Mouse (Mus musculus) embryonic facial prominence, embryonic 13.5 days (tissue): Measurements from ENCODE around the gene Rin1. TPM values are rescaled to one million over a fixed set of nuclear protein-coding genes. Genes with fewer than 3 reads are reported as not detected.
"Not testable (repeated sequence)": the region's sequence is repeated elsewhere in the genome, so short reads cannot be mapped to it uniquely, and the experiment has no call there.

ENCODE experiments used
- ATAC-seq: fragments of 200-750 bp; cut with Nextera tagmentation; 2 replicates; pipeline ENCODE4 v1.8.0; 2017; ENCODE audit warnings: low read depth; ENCODE audit not compliant: insufficient number of reproducible peaks, insufficient read depth, low FRiP score, low TSS enrichment
- H3K27ac ChIP-seq: fragments of 300-500 bp; sonication (generic); 2 replicates; pipeline ENCODE4 v1.5.1; 2015; ENCODE audit warnings: moderate library complexity, mild to moderate bottlenecking, inconsistent platforms
- H3K27me3 ChIP-seq: fragments of 300-500 bp; sonication (generic); 2 replicates; pipeline ENCODE4 v1.6.1; 2015; ENCODE audit warnings: mild to moderate bottlenecking, inconsistent platforms
- H3K36me3 ChIP-seq: fragments of 300-500 bp; sonication (generic); 2 replicates; pipeline ENCODE4 v1.6.1; 2015; ENCODE audit warnings: mild to moderate bottlenecking, inconsistent platforms
- H3K4me1 ChIP-seq: fragments of 300-500 bp; sonication (generic); 2 replicates; pipeline ENCODE4 v1.6.1; 2015; ENCODE audit warnings: inconsistent platforms
- H3K4me2 ChIP-seq: fragments of 300-500 bp; sonication (generic); 2 replicates; pipeline ENCODE4 v1.6.1; 2015; ENCODE audit warnings: moderate library complexity, mild to moderate bottlenecking, inconsistent platforms
- H3K4me3 ChIP-seq: fragments of 300-500 bp; sonication (generic); 2 replicates; pipeline ENCODE4 v1.5.1; 2015; ENCODE audit warnings: mild to moderate bottlenecking, inconsistent platforms
- H3K9ac ChIP-seq: fragments of 300-500 bp; sonication (generic); 2 replicates; pipeline ENCODE4 v1.6.1; 2015; ENCODE audit warnings: mild to moderate bottlenecking, inconsistent platforms
- H3K9me3 ChIP-seq: fragments of 300-500 bp; sonication (generic); 2 replicates; pipeline ENCODE4 v1.6.1; 2016; ENCODE audit warnings: inconsistent platforms
- WGBS: fragments of 180-500 bp; shearing (Covaris S2); methylation state at CpG from one replicate; pipeline ENCODE4 v1.1.7; 2015; ENCODE audit warnings: mixed read lengths; 5-methylcytosine and 5-hydroxymethylcytosine counted together
- polyA plus RNA-seq: library from polyadenylated mRNA; unstranded; fragments of >200 nt; fragmentation: Nextera tagmentation; extraction: Ambion mirVana; gene quantifications from 2 replicates; pipeline ENCODE4 v1.2.1, GENCODE M21; 2015

The Rin1 gene
- polyA plus RNA-seq, 1 experiment from 2014 or later, result 1.5 TPM

DNA sequence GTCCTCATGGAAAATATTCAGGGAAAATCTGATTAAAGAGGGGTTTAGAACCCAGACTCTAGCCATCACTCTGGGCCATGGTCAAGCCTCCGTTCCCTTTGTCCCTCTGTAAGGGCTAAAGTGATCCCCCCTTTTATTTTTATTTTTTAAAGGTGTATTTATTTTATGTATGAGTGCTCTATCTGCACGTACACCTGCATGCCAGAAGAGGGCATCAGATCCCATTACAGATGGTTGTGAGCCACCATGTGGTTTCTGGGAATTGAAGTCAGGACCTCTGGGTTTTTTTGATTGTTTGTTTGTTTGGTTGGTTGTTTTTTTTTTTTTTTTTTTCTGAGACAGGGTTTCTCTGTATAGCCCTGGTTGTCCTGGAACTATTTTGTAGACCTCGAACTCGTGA, 36.3 kb downstream of the Rin1 start:
- Histone ChIP-seq H3K27me3 (peaks cover 50% of the 10 kb centered on the region), H3K4me1 (peaks cover 26% of the 10 kb centered on the region), H3K36me3 (peaks cover 16% of the 10 kb centered on the region)
- not testable (repeated sequence) for H3K4me3 ChIP-seq, H3K27ac ChIP-seq, H3K4me2 ChIP-seq, ATAC-seq, H3K9me3 ChIP-seq, H3K9ac ChIP-seq
- WGBS, result 52% methylated on average over 4 of the region's 4 CpGs

DNA sequence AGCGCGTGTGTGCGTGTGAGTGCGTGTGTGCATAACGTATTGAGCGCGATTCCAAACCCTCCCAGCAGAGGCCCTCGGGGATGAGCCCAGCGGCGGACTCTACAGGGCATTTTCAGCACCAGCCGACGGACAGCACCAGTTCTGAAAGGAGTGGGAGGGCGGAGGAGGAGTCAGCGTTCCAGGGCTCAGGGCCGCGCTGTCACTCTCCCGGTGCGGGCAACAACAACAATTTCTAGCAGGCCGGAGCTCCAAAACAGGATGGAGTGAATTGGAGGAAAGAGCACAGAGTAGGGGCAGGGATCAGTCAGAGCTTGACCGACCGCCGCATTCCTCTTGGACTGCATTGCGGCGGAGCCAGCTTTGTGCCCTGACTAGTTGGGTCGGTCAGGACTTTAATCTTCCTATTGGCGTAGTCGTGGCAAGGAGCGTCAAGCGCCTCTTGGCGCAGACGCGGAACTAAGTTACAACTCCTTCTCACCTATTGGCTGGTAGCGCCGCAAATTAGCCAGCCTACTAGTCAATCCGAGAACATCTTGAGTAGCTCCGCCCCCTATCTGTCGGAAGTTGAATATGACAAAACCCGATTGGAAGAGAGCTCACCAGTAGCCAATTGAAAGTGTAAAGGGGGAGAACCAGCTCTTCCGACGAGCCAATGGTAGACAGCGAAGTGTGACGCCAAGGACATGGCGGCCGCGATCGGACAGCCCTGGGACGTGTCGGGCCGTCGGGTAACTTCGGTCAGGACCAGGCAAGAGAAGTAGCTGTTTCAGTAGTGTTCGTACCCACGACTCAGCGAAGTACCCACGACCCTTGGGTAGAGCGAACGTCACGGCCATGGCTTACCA, 37.8 kb downstream of the Rin1 start, which contains the start of gene Yif1a:
TSS of gene Yif1a (plus strand) at position 655 of the 845 bp plus-strand sequence.
- peak within 1 kb of the TSS; percentile 82 for H3K27ac ChIP-seq
- H3K4me2 ChIP-seq, result peak within 1 kb of the TSS; percentile 90
- peaks cover 31% of the 10 kb centered on the region for H3K36me3 ChIP-seq
- peaks cover 26% of the 10 kb centered on the region for H3K4me1 ChIP-seq
- ATAC-seq, result peak; percentile 87
- H3K9ac ChIP-seq, result peak within 1 kb of the TSS; percentile 84
- no peaks in the 10 kb centered on the region for H3K9me3 ChIP-seq
- WGBS, result under 1% methylated on average over 58 of the region's 58 CpGs
- H3K4me3 ChIP-seq, result peak within 1 kb of the TSS; percentile 79
- peaks cover 35% of the 10 kb centered on the region for H3K27me3 ChIP-seq

DNA sequence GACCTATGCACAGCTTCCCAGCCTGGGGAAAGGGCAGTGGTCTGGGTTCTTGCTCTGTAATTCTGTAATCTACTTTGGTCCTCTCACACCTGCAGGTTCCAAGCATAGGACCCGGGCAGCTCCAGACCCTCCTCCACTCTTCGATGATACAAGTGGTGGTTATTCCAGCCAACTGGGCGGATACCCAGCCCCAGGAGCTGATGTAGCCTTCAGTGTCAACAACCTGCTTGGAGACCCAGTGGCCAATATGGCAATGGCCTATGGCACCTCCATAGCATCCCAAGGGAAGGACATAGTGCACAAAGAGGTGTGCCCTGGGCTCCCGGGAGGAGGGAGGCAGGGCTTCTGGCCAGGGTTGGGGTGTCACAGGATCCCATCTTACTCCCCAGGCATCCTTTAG, 39.0 kb downstream of the Rin1 start:
- H3K27me3 ChIP-seq, result peaks cover 22% of the 10 kb centered on the region
- H3K36me3 ChIP-seq, result peaks cover 38% of the 10 kb centered on the region
- H3K9me3 ChIP-seq, result no peaks in the 10 kb centered on the region
- no peak for ATAC-seq
- peak overlapping the region; percentile 90 for H3K4me2 ChIP-seq
- peak overlapping the region; percentile 79 for H3K4me3 ChIP-seq
- H3K27ac ChIP-seq, result no peak overlapping the region
- peaks cover 36% of the 10 kb centered on the region for H3K4me1 ChIP-seq
- 89% methylated on average over 4 of the region's 4 CpGs for WGBS
- peak overlapping the region; percentile 84 for H3K9ac ChIP-seq

DNA sequence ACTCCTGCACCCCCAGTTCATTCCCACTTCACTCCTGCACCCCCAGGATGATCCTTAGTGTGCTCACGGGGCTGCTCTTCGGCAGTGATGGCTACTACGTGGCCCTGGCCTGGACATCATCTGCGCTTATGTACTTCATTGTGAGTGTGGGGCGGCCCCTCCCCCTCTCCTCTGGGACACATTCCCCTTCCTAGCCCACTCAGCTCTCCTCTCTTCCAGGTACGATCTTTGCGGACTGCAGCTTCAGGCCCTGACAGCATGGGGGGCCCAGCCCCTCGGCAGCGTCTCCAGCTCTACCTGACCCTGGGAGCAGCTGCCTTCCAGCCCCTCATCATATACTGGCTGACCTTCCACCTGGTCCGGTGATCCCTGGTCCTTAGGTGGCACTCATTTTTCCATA, 41.8 kb downstream of the Rin1 start:
- no peak overlapping the region for H3K27ac ChIP-seq
- no peak for ATAC-seq
- no peak overlapping the region for H3K9ac ChIP-seq
- no peak overlapping the region for H3K4me3 ChIP-seq
- WGBS, result 88% methylated on average over 10 of the region's 10 CpGs
- H3K9me3 ChIP-seq, result no peaks in the 10 kb centered on the region
- peaks cover 38% of the 10 kb centered on the region for H3K36me3 ChIP-seq
- peaks cover 50% of the 10 kb centered on the region for H3K4me1 ChIP-seq
- no peak overlapping the region for H3K4me2 ChIP-seq
- H3K27me3 ChIP-seq, result no peaks in the 10 kb centered on the region

DNA sequence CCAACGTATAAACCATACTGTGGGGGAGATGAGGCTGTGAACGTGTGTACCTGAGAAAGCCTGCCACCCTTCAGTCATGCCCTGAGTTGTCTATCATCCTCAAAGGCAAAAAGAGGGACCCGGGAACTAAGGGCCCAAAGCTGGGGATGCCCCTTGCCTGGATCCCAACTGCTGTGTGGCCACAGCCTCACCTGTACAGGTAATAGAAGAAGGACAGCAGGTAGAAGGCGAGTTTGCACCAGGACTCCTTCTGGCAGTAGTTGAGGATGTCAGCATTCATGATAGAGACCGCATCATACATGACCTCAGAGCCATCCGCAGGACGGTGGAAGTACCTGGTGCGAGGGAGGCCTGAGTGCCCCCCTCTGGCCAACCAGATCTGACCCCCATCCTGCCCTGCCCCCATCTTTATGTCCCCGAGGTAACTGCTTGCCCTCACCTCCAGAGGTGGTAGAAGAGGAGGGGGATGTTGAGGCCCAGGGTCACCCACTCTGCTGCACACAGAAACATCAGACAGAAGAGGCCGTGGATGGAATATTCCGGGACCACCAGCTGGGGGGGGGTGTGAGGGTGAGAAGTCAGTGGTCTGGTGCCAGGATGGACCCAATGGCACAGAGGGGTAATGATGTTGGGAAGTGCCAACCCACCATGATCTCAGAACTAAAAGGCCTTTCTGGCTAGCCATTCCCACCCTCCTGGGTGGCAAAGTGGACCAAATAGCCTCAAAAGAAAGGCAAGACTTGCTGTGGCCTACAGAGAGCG, 43.4 kb downstream of the Rin1 start:
- peaks cover 38% of the 10 kb centered on the region for H3K36me3 ChIP-seq
- ATAC-seq, result no peak
- H3K4me1 ChIP-seq, result peaks cover 57% of the 10 kb centered on the region
- H3K27ac ChIP-seq, result peak overlapping the region; percentile 51; the same call in 1 of the 2 replicates
- no peaks in the 10 kb centered on the region for H3K9me3 ChIP-seq
- no peaks in the 10 kb centered on the region for H3K27me3 ChIP-seq
- whole genome bisulfite sequencing, result 75% methylated on average over 12 of the region's 12 CpGs
- no peak overlapping the region for H3K4me3 ChIP-seq
- H3K9ac ChIP-seq, result no peak overlapping the region
- H3K4me2 ChIP-seq, result no peak overlapping the region

DNA sequence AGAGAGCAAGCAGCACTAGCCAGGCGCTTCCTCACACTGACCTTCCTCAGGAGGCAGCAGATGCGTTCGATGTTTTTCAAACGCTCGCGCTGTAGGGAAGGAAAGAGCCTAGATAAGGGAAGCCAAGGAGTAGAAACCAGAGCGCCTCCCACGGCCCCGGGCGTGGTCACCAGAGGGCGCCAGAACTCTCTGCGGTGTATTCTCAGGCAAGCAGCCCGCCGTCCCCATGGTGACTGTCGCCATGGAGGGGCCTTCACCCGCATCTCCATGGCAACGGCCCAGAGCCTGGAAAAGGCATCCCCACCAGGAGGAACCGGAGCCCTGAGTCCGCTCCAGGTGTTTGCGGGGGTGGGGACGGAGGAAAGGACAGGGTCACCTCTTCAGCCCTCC, 44.0 kb downstream of the Rin1 start:
- peak overlapping the region; percentile 51 for H3K27ac ChIP-seq
- peak overlapping the region; percentile 44 for H3K4me2 ChIP-seq
- H3K4me1 ChIP-seq, result peaks cover 59% of the 10 kb centered on the region
- H3K9me3 ChIP-seq, result no peaks in the 10 kb centered on the region
- WGBS, result 2% methylated on average over 21 of the region's 21 CpGs
- peak overlapping the region; percentile 16 for H3K4me3 ChIP-seq
- no peak for ATAC-seq
- H3K9ac ChIP-seq, result peak overlapping the region; percentile 32; the same call in 1 of the 2 replicates
- peaks cover 38% of the 10 kb centered on the region for H3K36me3 ChIP-seq
- H3K27me3 ChIP-seq, result no peaks in the 10 kb centered on the region

DNA sequence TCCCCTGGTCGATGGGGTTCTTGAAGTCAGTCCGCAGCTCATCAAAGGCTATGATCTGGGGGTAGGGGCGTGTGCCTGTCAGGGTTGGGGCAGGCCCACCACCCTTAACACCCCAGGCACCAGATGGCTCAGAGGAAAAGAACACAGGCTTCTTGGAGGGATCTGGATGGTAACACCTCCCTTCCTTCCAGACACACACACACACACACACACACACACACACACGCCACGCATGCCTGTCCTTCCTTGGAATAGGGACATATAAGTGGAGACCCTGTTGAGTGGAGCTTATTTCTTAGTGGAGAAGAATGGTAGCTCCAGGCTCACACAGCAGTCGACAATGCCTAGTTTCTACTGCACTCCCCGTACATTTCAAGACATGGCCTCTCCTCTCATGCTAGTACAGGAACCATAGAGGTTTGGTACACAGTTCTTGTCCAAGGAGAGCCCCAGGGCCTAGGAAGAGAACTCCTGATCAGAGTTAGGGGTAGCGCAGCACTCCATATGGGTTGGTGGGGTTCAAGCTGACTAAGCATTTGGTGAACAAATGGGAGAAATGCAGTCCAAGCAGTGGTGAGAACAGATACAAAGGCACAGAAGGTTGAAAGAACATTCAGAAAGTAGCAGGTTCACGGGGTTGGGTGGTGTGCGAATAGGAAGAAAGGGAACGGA, 44.6 kb downstream of the Rin1 start:
- peaks cover 41% of the 10 kb centered on the region for H3K36me3 ChIP-seq
- H3K27me3 ChIP-seq, result no peaks in the 10 kb centered on the region
- peak overlapping the region; percentile 12; the same call in 1 of the 2 replicates for H3K27ac ChIP-seq
- 47% methylated on average over 11 of the region's 11 CpGs for WGBS
- no peak for ATAC-seq
- peak overlapping the region; percentile 32; the same call in 1 of the 2 replicates for H3K9ac ChIP-seq
- no peaks in the 10 kb centered on the region for H3K9me3 ChIP-seq
- H3K4me3 ChIP-seq, result peak overlapping the region; percentile 16; the same call in 1 of the 2 replicates
- H3K4me2 ChIP-seq, result peak overlapping the region; percentile 44
- H3K4me1 ChIP-seq, result peaks cover 63% of the 10 kb centered on the region

DNA sequence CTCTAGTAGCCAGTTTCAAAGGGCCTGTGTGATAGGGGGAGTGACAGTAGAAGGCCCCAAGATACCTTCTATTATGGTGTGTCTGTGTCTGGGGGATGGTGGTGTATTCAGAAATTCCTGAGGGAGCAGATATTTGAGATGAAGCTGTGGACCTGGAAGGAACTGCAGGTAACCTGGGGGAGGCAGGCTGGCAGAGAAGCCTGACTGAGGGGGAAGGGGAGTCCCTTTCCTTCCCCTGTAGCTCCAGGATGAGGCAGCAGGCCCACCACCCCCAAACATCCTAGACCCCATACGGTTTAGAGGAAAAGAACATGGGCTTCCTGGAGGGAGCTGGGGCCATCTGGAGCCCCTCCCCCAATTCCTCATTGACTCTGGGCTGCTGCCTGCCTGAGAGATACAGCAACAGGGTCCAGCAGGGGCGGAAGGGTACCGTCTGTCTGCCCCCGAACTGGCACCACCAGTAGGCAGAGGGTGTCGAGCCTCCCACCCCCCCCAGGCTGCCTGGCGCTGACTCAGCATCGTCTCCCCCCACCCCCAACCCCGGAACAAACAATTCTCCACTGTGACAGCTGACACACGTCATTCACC, 45.7 kb downstream of the Rin1 start:
- Histone ChIP-seq H3K4me2 (peak overlapping the region; percentile 91), H3K27ac (no peak overlapping the region), H3K36me3 (peaks cover 44% of the 10 kb centered on the region), H3K9ac (peak overlapping the region; percentile 94; the same call in 1 of the 2 replicates), H3K27me3 (no peaks in the 10 kb centered on the region), H3K4me1 (peaks cover 64% of the 10 kb centered on the region), H3K9me3 (no peaks in the 10 kb centered on the region), H3K4me3 (peak overlapping the region; percentile 79; the same call in 1 of the 2 replicates)
- 16% methylated on average over 9 of the region's 9 CpGs for WGBS
- no peak for ATAC-seq

DNA sequence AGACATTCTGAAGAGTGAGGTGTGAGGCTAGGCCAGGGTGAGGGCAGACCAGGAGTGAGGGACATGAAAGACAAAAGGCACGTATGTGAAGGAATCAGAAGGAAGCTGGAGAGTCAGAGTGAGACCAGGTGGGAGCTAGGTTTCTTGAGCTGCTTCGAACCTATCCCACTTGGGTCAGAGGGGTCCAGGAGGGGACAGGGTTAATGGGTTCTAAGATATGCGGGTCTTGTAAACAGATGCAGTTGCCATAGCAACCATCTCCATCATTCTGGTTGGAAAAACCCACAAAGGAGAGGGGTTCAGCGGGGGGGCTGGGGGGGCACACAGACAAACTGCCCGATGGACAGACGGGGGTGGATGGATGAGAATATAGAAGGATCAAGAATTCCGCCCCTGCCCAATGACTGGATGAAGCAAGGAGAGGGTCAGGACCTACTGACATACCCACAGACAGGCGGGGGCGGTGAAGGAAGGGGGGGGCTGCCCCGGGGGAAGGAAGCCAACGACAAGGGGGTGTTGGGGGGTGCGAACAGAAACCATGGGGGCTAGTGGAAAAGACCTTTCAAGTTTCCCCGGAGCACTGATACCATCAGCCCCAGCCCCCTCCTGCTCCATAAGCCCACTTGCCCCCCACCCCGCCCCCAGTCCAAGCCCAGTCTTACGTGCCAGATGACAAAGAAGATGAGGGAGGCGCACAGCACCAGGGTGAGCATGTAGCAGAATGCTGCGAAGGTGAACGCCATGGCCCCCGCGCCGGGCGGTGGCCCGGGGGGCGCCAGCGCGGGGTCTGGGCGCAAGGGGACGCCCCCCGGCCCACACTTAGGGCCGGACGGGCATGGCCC, 47.5 kb downstream of the Rin1 start:
- WGBS, result 3% methylated on average over 29 of the region's 31 CpGs
- Histone ChIP-seq H3K4me3 (peak overlapping the region; percentile 79), H3K36me3 (peaks cover 44% of the 10 kb centered on the region), H3K9ac (peak overlapping the region; percentile 94), H3K9me3 (no peaks in the 10 kb centered on the region), H3K4me1 (peaks cover 64% of the 10 kb centered on the region), H3K27me3 (no peaks in the 10 kb centered on the region), H3K27ac (peak overlapping the region; percentile 75), H3K4me2 (peak overlapping the region; percentile 91)
- peak; percentile 11; the same call in 1 of the 2 replicates for ATAC-seq

DNA sequence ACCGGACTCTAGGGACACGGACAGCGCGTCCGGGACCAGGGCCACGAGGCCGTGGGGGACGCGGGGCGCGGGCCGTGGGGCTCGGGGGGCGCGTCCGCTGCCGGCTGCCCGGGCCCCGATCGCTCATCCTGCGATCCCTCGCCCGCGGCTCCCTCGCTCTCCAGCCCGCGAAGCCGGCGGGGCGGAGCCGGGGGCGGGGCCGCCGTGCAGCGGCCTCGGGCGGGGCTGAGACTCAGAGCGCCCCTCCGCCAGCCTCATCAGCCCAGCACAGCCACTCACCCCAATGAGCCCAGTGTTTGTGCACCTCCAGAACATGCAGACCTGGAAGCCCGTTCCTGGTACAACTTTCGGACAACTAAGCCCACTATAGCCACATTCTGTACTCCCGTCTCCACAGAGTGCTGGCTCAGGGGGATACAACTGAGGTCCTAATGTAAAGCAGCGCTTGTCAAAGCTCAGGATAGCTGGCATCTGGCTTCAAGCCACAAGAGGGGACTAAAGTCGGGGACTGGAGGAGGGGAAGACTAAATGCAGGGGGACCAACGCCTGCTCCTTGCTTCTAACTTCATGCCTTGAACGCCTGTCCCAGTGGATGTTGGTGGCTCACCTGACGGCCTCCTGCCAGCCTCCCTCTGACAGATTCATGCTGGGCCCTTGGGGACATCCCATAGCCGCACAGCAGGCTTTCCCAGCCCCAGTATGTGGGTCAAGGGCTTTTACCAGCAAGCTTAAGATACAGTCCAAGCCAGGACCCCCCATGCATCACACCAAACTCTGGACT, 48.3 kb downstream of the Rin1 start, which contains the start of gene Cnih2:
TSS of gene Cnih2 (minus strand) at position 159 of the 781 bp plus-strand sequence.
- peak; percentile 50; the same call in 1 of the 2 replicates for ATAC-seq
- Histone ChIP-seq H3K4me2 (peak within 1 kb of the TSS; percentile 91), H3K27me3 (no peaks in the 10 kb centered on the region), H3K9me3 (no peaks in the 10 kb centered on the region), H3K36me3 (peaks cover 44% of the 10 kb centered on the region), H3K4me3 (peak within 1 kb of the TSS; percentile 79), H3K9ac (peak within 1 kb of the TSS; percentile 94), H3K27ac (peak within 1 kb of the TSS; percentile 75), H3K4me1 (peaks cover 61% of the 10 kb centered on the region)
- 2% methylated on average over 38 of the region's 48 CpGs for WGBS
